Mouse (Mus musculus) mouse embryonic stem cell (cell line): ENCODE measurements around the gene Hs3st4.

ENCODE experiments used
- in situ Hi-C, 2 experiments: fragments of 300-500 bp; cut with MboI; formaldehyde crosslinking; loops; 1 replicate in 1 of 2; 3 replicates in 1 of 2; pipeline ENCODE4 v1.14.3; 2019 to 2020; ENCODE audit warnings: low sequenced_read_pairs in 2 of 2, low pct_unique_long_range_greater_than_20kb in 1 of 2, mixed read lengths in 1 of 2; ENCODE audit not compliant: unreplicated experiment in 1 of 2

The Hs3st4 gene

DNA sequence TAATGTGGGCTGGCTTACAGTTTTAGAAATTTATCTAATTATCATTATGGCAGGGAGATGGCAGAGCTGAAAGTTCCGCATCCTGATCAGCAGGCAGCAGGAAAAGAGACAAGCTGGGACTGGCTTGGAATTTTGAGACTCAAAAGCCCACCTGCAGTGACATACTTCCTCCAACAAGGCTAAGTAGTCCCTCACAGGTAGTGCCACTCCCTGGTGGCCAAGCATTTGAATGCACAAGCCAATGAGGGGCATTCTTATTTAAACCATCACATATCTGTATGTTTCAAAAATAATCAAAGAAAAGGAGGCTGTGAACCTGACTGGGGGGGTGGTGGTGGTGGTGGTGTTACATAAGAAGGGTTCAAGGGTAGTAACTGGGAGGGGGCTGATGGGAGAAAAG lies 101.1 kb downstream of the Hs3st4 start:
- in situ Hi-C loops = no loop called here

DNA sequence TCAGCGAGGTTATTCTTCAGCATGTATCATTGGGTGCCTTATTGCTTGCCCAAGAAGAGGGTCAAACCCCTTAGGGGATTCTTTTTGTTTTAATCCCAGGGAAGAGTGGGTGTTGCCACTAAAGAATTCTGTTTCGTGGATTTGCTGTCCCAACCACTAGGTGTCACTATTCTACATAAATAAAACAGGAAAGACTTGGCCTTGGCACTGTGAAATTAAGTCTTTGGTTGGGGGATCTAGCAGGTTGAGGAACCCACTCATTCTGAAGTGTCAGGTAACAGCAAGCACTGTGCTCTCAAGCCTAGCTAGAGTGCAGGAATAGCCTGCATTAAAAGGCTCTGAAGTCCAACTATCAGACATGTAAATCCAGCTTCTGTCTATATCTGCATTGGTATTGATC lies 146.3 kb downstream of the Hs3st4 start:
- in situ Hi-C loops = no loop called here

DNA sequence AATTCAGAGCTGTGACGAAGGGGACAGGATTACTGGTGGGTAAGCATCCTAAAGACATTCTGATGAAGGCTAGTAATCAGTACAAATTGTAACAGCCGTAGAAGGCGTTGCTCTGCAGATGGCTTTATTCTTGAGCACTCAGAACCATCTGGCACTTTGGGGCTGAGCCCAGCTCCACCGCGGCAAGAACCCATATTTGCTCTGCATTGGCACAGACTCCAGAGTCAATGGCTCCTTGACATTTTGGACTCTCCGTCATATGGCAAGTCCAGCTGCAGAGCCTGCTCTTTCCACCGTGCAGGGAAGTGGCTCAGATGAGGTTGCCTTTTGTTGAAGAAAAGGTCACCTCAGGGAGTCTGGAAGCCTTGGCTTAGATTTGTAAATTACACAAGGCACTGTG lies 148.6 kb downstream of the Hs3st4 start:
- in situ Hi-C loops = no loop called here

DNA sequence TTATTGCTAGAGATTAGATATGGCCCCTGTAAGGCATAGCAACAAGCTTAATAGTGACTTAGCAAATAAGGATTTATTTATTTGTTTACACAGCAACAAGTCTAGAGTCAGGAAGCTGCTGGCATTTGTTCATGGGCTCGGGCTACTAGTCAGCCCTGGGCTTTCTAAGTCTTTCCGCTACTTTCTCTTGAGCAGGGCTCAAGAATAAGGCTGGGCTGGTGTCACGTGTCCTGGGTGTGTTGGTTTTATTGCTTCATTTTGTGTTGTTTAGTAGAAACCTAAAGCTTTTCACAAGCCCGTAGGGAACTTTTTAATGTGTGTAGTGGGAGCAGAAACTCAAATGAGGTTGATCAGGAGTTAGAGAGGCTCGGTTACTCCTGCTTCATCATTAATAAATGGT lies 153.5 kb downstream of the Hs3st4 start:
- in situ Hi-C loops = no loop called here

DNA sequence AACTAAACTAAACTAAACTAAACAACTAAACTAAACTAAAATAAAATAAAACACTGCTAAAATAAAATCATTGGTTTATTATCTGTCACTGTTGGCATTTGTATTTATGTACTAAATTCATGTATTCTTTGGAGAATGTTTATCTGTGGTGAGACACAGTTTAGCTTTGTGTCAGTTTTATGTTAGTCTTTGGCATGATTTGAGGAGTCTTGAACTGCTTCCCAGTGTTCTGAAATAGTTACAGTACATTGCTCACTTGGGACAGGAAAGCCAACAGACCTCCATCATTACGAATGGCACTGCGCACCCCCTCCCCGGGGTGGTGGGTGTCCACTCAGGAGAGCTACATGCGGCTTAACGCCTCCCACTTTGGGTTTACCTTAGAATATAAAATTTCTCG lies 158.6 kb downstream of the Hs3st4 start:
- in situ Hi-C loops = no loop called here

DNA sequence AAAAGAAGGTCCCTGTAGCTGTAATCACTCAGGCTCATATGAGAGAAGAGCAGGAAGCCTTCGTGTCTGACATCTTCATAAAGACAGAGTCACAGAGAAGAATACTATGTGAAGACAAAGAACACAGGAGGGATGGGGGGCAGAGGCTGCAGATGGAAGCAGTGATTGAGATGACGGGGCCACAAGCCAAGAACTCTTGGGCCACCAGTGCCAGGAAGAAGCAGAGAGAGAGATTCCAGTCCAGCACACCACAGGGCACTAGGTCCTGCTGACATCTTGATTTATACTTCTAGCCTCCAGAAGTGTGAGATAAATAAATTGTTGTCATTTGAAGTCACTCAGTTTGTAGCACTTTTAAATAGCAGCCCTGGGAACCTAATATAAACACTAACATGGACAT lies 168.2 kb downstream of the Hs3st4 start:
- in situ Hi-C loops = no loop called here

DNA sequence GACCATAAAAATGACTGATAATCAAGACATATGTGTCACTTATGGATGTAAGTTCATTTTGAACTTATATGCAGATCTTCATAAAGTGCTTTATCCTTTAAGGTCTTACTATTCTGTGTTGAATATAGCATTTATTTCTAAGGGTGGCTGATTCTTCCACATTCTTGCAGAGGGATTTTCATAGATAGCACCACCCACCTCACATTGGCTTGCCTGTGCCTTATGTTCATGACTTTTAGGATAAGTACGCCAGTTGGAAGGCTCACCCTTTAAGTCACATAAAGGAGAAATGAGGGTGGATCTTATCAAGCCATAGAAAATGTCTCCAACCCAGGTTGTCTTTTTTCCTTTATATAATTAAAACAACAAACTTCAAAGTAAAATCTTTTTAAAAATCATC lies 180.6 kb downstream of the Hs3st4 start:
- in situ Hi-C loops = no loop called here

DNA sequence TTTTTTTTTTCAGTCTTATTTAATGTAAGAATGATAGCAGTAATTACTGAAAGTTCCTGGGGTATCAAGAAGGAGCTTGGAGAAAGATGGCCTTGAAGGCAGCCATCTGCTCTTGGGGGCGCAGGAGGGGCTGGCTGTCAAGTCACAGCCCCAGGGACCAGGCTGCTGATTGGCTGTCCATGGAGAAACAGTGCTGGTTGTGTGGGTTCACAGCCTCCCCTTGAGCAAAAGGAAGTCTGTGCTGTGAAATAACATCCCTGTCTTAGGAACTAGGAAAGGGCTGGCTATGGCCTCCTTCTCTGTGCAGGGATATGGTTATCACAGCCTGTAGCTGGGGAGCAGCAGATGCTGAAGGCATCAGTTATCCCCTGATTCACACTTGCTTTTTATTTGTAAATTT lies 183.6 kb downstream of the Hs3st4 start:
- in situ Hi-C loops = no loop called here

DNA sequence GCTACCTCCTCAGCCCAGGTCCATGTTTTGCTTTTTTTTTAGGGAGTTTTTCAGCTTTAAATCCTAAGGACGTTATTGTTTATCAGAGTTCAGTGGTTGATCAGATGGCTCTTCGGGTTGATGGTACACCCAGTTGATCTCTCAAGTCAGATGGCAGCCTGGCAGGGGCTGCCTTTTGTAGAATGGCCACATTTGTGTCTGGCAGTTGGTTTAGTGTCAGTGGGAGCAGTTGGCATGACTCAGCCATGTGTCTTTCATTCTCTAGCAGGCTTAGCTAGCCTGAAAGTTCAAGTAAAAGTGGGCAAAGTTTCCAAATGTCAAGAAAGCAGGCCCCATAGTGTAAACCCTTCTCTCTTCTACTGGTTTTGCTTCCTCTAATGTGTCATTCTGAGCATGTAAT lies 186.1 kb downstream of the Hs3st4 start:
- in situ Hi-C loops = no loop called here

DNA sequence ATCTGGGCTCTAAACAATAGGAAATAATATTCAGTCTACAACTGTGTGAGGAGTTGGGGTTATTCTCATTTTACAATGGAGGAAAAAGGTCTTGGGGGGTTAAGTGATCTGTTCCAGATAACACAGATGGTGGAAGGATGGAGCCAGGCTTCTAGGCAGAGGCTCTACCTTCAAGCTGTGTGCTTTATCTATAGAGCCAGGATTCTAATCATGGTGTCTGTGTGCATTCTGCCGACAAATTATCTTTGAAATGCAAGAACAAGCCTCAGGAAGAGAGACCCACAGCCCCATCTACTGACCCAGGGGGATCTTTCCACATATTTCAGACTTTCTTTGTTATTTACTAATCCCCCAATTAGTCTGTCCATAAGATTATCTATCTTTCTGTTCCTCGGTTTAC lies 187.3 kb downstream of the Hs3st4 start:
- in situ Hi-C loops = no loop called here

DNA sequence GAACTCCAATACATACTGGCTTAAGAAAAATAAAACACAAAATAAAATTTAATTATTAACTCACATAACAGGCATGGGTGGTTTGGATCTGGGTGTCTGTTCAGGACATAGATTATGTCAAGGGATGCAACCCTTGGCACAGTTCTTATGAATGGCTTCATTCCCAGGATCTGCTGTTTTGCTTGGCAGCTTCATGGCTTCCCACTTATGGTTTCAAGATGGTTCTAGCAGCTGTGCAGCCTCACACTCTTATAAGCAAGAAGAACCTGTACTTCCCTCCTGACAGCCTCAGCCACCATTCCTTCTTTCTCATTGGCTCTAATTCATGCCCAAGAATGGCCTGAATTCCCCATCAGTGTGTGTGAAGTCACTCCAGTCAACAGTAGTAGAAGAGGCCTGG lies 189.3 kb downstream of the Hs3st4 start:
- in situ Hi-C loops = no loop called here

DNA sequence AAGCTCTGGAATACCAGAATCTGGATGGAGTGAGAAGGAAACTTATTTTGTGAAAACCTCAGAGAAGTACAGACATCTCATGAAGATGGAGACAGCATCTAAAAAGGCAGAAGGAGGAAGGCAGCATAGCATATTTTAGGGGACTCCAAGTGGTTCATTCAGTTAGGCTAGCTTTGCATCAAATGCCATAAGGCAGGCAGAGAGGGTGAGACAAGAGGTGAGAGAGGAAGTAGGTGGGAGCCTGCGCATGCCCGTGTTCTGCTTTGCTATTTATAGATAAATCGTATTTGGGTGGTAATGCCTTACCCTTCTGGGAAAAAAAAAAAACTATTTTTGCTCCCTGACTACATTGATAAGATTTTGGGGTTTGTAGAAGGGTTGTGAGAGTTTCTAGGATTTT lies 198.3 kb downstream of the Hs3st4 start:
- in situ Hi-C loops = no loop called here

DNA sequence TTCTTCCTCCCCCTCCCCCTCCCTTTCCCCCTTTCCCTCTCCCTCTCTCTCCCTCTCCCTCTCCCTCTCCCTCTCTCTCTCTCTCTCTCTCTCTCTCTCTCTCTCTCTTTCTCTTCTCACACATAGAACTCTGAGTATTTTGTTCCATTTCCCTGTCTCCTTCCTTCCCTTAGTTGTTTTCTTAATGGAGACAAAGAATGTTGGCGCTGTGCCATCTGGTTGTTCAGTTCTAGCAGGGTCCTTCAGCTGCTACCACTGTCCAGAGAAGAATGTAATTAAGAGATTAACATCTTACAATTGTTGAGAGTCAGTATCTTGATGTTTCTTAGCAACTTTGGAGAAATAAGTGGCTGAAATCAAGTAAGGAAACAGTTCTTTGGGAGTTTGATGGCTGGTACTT lies 202.0 kb downstream of the Hs3st4 start:
- in situ Hi-C loops = no loop called here

DNA sequence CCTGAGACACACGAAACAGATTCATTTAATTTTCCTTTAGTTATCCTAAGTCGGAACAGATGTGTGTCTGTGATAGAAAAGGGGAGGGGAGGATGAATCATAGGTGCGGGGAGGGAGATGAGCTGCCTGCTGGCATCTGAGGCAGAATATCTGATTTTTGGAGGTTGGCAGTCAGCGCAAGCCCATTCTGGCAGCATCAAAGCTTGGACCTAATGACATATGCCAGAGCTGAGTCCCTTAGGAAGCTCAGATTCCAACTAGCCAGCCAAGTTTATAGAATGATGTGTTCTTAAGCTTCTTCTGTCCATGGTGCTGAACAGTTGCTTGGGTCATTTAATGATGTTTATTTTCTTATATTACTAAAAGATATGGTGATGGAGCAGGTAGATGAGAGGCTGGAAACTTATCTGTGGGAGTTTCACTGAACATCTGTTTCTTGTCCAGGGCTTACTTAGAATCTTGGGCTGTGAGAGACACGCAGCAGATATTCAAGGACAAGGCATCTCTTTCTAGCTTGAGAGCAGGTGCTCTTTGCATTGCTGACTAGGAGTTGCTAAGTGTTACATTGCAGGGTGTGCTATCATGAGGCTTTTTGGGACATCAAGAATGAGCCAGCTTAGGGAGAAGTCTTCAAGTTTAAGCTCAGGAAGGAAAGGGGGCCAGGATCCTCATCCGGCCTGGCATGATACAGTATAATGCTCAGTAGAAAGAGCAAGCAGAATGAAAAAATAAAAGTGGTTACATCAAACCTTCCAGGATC lies 216.3 kb downstream of the Hs3st4 start:
- in situ Hi-C loops = no loop called here

DNA sequence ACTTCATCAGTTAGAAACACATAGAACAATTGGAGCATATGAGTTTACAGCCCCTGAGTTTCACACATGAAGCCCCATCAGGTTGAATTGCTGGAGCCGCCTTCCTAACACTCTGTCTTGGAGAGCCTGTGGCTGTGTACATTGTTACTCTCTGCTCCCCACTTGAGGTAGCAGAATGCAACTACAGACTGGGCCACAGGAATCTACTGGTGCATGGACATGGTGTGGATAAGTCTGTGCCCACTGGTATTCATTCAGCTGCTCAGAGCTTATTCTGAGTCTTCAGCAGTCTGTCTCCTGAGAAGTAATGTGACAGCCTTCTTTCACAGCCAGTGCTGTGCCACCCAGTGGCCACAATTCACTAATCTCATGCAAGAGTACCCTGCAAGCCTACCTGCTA lies 234.3 kb downstream of the Hs3st4 start:
- in situ Hi-C loops = no loop called here

DNA sequence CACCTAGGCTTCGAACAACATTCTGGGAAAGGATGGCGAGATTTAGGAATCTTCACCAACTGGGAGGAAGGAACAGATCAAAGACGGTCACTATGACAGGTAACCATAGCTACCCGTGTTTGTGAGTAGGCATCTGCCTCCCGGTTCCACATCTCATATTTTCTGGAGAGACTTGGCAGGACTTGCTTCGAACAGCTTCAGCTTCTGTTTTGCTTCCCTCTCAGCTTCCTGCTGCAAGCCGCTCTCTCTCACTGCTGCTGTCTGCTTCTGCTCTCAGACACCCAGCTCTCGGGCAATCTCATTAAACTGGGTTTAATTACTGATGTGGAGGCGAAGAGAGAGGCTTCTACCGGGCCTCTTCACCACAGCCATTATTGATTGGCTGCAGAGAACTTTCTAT lies 237.9 kb downstream of the Hs3st4 start:
- in situ Hi-C loops = no loop called here

DNA sequence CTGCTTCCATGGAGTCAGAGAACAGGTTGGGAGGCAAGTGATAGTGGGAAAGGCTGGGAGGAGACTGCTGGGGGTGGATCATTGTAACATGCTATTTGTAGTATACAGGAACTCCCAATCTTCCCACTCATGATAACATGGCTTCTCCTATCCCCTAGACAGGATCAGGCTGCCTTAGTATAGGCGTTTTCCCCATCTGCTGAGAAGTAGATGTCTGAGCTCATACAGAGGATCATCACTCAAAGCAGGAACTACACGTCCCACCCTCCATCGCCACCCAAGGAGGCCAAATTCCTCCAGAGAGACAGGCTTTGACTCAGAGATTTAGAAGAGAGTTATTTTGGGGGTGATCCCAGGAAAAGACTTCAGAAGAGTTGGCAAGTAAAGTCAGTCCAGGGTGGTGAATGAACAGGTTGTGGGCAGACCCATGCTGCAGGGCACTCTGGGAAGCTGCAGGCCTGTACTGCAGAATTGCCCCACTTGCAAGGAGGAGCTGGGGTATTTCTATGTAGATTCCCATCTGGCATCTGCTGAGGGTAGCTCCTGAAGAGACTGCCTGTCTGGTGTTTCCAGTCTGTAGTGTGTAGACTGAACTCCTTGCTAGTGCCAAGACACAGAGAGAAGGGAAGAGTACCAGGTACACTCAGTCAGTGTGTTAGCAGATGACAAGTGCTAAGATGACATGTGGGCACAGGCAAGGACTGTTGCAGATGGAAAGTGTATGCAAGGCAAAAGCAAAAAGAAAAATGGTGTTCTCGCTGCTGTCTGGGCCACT lies 255.4 kb downstream of the Hs3st4 start:
- in situ Hi-C loops = no loop called here

DNA sequence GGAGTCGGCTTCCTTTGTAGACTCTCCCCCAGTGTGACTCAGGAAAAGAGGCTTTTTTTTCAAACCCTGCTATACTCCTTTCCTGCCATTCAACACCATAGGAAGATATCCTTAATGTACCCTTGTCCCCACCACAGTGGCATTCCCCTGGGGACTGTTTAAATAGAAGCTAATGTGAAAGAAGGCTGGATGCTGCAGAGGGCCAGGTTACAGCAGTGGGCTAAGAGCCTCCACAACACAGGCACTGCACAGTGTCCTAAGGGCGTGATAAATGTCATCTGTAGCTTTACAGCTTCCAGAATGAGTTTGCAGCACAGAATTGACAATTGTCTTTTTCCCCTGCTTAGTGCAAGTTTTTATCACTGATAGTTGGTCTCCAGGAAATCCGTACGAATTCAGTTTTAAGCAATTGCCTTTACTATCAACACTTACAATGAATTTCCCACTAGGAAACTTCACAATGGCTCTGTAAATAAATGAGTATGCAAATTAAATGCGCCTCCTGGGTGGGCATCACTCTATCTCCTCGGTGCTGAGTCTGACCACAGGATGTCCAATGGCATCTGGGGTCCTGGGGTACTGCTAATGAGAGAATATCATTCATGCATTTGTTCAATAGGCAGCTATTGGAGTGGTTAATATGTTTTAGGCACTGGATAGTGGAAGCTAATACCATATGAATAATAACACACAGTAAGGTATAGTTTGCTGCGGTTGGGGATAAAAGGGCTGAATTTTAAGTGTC lies 257.4 kb downstream of the Hs3st4 start:
- in situ Hi-C loops = no loop called here

DNA sequence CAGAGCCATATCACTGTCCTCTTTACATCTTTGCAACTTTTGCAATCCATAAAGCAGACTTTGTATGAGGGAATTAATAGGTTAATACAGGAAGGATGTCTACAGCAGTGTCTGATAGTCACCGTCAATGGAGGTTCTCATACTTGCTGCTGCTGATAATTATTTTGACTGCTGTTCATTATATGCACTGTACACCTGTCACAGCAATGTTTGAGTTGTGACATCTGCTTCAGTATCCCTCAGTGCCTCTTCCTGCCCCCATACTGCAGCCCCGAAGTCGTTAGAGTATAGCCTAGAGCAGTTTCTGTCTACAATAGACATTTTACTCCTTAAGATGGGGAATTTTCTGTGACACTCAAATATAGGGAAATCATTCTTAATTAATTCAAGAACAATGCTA lies 267.2 kb downstream of the Hs3st4 start:
- in situ Hi-C loops = no loop called here

DNA sequence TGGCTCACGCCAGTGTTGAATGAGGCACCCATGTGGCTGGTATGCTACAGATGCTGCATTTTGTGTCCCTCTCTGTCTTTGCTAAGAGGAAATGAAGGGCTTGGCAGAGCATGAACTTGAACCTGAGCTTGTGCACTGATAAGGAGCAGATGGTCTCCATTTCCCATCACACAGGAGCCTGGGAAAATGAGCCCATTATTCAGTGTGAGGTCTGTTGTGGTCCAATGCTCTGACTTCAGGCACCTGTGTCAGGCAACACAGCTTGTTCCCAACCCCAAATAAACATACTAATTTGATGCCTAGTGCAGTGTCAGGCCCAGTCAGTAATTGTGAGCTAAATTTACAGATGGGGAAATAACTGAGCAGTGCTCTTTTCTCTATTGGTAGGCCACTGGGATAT lies 267.9 kb downstream of the Hs3st4 start:
- in situ Hi-C loops = no loop called here
